In genomic region chr12:88476702-88477101, GRCm38 (mm10) we compare ENCODE assay signal across 27 mouse cellular contexts.
"Had no signal": no experiment of that assay in that cellular context is flagged by ENCODE, and none has a peak within 500 bp of the region (broad histone marks: within the 10 kb centered on the region; RNA-seq: fewer than 3 reads in every experiment).

No protein-coding gene starts in this region.

- H3K9ac ChIP-seq: embryonic facial prominence, embryonic 12.5 days; embryonic facial prominence, embryonic 13.5 days; embryonic facial prominence, embryonic 15.5 days; forebrain, embryonic 12.5 days; forebrain, embryonic 13.5 days; forebrain, embryonic 15.5 days; forebrain, postnatal 0 days had no signal

- H3K4me1 ChIP-seq: embryonic facial prominence, embryonic 12.5 days; embryonic facial prominence, embryonic 13.5 days; embryonic facial prominence, embryonic 15.5 days; forebrain, embryonic 10.5 days; forebrain, embryonic 12.5 days; forebrain, embryonic 13.5 days; forebrain, embryonic 15.5 days had no signal

- H3K36me3 ChIP-seq: embryonic facial prominence, embryonic 10.5 days; embryonic facial prominence, embryonic 12.5 days; embryonic facial prominence, embryonic 13.5 days; embryonic facial prominence, embryonic 15.5 days; forebrain, embryonic 10.5 days; forebrain, embryonic 12.5 days; forebrain, embryonic 15.5 days had no signal

- H3K4me3 ChIP-seq: embryonic facial prominence, embryonic 10.5 days; embryonic facial prominence, embryonic 12.5 days; embryonic facial prominence, embryonic 13.5 days; embryonic facial prominence, embryonic 15.5 days; erythroblast, embryonic 14.5 days; forebrain, embryonic 10.5 days; forebrain, embryonic 12.5 days; forebrain, embryonic 13.5 days; forebrain, embryonic 15.5 days; gastrocnemius, adult 2 months; heart, adult 2 months had no signal

- ATAC-seq: forebrain, embryonic 13.5 days; forebrain, embryonic 14.5 days; forebrain, embryonic 15.5 days; forebrain, embryonic 16.5 days; forebrain, postnatal 0 days had no signal

- H3K27ac ChIP-seq: embryonic facial prominence, embryonic 10.5 days; embryonic facial prominence, embryonic 12.5 days; embryonic facial prominence, embryonic 13.5 days; embryonic facial prominence, embryonic 15.5 days; forebrain, embryonic 10.5 days; forebrain, embryonic 12.5 days; forebrain, embryonic 13.5 days; forebrain, embryonic 15.5 days; gastrocnemius, adult 2 months; heart, adult 2 months had no signal

- H3K4me2 ChIP-seq: embryonic facial prominence, embryonic 12.5 days; embryonic facial prominence, embryonic 13.5 days; embryonic facial prominence, embryonic 15.5 days; forebrain, embryonic 12.5 days; forebrain, embryonic 13.5 days; forebrain, embryonic 15.5 days had no signal

- DNase-seq: cerebellum, adult 8-10 months; cerebellum, adult 9-10 months; cerebellum, adult 9-11 months; cerebellum, postnatal 10 days; cerebellum, postnatal 14 days; cerebellum, postnatal 25 days; cerebellum, postnatal 36 days; embryo, embryonic 11 days; forebrain, postnatal 0 days; gastrocnemius, adult 2 months; gastrocnemius, postnatal 10 days; gastrocnemius, postnatal 14 days; gastrocnemius, postnatal 25 days; gastrocnemius, postnatal 36 days; heart, adult 18-20 months; heart, adult 2 months had no signal

- H3K27me3 ChIP-seq: embryonic facial prominence, embryonic 12.5 days; embryonic facial prominence, embryonic 13.5 days; embryonic facial prominence, embryonic 15.5 days; forebrain, embryonic 15.5 days had no signal

- H3K9me3 ChIP-seq: embryonic facial prominence, embryonic 10.5 days; embryonic facial prominence, embryonic 12.5 days; embryonic facial prominence, embryonic 13.5 days; embryonic facial prominence, embryonic 15.5 days; forebrain, embryonic 10.5 days; forebrain, embryonic 12.5 days; forebrain, embryonic 13.5 days; forebrain, embryonic 15.5 days had no signal
